Mouse (Mus musculus) erythroblast, adult 5-6 weeks (primary cell): ENCODE measurements around the gene Fahd2a. TPM values are rescaled to one million over a fixed set of nuclear protein-coding genes. Genes with fewer than 3 reads are reported as not detected.

Source experiments
- ATAC-seq: replicated peaks from 2 replicates; pipeline ENCODE4 v1.8.0; 2016; ENCODE audit warnings: moderate number of reproducible peaks, mild to moderate bottlenecking, moderate TSS enrichment, inconsistent platforms; ENCODE audit not compliant: poor library complexity, low FRiP score, severe bottlenecking
- total RNA-seq, 2 experiments: library from RNA; stranded (forward) in 1 of 2; stranded (reverse) in 1 of 2; fragments of 150-400 nt in 1 of 2; fragments of 200-764, 138-1000 nt in 1 of 2; gene quantifications; 2 replicates each; pipeline versions ENCODE4 v1.2.3 to v1.2.4; 2015 to 2017; ENCODE audit warnings: low replicate concordance in 2 of 2

The Fahd2a gene
- total RNA-seq (2015; ENCODE audit: low replicate concordance) (12.7 and 21.1 TPM in 2 replicates), total RNA-seq (2017; ENCODE audit: low replicate concordance) (0.42 TPM in 1 of 2 replicates, not detected in the other)

DNA sequence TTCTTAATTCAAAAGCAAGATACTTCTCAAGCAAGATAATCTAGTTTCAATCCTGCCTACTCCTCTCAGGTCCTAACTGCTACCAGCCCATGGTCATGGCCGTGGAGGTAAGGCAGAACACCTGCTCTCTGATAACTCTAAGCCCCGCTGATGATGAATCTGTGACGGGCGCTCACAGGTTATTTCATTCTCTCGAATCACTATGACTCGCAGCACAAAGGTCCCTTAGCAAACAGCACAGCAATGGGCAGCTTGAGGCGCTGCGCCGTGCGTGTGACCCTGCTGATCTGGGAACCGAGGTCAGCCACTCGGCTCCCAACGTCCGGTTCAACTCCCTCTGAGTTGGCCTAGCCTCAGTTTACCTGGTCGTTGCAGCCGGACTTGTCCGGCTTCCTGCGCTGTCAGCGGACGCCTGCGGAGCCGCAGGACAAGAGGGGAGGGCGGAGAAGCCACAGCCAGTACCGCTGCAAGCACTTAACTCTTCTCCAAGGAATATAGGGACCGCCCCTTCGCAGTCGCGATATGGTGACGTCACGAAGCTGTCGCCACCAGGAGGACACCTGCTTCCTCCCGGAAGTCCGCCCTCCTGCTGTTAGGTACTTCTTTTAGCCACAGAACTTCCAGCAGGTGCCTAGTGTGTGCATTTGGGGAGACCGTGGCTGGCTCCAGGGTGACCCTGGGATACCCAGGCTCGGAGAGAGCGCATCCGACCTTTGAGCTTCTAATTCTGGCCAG, at the start of gene Fahd2a:
Fahd2a (minus strand) TSS at position 511 of the 735 bp plus-strand sequence.
- peak; percentile 96 for ATAC-seq

DNA sequence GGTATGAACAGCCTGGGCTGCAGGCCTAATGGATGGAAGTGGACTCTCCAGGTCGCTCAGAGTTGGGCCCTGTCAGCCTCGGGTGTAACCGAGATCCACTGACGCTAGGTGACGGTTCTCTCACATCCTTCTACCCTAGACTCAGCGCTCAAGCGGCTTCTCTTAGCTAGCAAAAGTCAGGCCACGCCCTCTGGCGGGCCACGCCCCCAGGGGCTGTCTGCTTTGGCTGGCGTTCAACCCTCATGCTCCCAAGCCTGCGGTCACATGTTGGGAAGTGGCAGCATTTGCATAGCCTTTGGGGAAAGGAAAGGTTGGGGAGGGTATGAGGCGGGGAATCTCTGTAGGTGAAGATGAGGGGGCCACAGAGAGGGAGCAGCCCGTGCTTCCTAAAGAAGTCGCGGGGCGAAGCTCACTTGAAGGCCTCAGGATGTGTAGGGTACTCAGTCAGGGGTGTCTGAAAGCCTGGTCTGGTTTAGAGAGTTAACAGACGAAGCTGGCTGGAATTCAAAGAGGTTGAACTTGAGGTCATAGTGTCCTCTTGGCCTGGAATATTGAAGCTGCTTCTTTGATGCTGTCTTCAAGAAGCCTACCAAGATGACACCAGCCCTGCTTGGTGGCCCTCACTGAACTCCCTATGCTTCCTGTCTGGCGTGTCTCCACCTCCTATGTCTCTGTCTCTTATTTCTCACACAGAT, 40.3 kb upstream of the Fahd2a start:
- ATAC-seq: 0 out of 2 replicates have a peak, but pooled peaks have one; percentile 16

GRCm38 (mm10) chr2:127483001-127483400, 38.6 kb upstream of the Fahd2a start:
- no peak for ATAC-seq

DNA sequence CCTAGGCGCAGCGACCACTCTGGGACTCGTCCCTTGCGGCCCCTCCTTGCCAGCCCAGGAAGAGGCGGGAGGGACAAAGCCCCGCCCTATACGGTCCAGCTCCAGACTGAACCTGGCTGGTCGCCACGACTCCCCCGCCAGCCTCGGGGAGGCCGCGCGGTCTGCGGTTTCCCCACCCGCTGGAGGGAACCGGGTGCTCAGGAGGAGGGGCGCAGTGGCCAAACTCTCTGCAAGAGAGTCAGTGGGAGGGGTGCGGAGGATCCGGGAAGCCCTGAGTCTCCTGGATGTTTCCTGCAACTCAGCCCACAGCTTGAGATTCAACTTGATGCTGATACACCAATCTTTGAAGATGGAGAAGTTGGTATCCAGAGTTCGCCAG, 38.2 kb upstream of the Fahd2a start:
- no peak for ATAC-seq

DNA sequence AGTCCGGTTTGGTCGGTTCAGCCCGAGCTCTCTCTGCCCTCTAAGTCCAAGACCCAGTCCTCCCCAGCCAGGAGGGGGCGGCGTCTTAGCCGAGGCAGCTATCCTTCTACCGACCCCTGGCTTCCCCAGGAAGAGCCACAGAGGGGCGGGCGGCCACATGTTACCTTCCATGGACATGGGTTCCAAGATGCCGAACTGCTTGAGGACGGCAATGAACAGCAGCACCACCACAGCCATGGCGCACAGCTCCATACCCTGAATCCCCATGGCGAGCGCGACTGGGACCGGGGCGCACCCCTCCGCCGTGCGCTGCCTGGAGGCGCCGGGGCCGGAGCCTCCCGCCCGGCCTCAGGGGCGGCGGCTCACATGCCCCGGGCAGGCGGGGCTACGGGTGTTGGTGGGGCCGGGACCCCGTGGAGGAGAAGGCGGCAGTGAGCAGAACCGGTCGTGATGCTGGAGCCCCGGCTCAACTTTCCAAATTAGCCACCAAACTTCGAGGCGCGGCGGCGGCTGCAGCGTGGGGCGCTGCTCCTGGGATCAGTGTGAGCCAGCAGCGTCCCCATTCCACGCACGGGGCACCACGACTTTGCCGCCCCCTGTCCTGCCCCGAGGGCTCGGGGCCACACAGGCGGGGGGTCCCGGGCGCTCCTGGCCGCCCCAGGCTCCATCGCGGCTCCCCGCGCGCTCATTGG, 37.6 kb upstream of the Fahd2a start:
- ATAC-seq: no peak

DNA sequence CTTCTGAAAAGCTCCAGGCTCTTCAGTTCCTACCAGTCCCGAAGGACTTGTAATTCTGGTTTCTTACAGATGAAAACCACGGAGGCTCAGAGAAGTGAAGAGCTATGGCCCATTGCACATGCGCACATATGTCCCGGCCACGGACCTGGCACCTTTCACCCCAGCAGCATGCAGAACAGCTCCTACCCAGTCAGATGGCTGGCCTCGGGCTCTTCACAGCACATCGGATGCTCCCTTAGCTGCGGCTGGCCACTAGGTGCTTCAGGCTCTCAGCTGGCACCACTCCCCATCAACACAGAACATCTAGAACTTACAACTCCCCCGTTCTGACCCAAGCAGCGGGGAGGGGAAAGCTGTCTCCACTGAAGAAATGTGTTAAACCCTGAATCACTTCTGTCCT, 35.4 kb upstream of the Fahd2a start:
- no peak for ATAC-seq

DNA sequence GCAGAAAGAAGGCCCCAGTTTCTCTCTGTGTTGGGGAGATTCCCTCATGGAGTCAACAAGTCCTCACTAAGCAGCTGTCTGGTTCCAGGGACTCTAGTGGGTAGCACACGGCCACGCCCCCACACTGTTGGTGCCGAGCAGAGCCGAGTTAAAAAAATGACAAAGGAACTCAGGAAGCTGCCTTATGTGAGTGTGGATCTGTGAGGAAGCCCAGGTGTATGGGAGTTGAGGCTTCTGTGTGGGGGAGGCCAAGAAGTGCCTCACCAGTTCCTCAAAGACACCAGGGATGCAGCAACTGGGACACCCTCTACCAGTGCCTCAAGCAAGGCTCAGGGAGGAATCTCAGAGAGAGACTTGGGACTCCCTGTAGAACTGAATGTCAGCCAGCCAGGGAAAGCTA, 34.8 kb upstream of the Fahd2a start:
- no peak for ATAC-seq

DNA sequence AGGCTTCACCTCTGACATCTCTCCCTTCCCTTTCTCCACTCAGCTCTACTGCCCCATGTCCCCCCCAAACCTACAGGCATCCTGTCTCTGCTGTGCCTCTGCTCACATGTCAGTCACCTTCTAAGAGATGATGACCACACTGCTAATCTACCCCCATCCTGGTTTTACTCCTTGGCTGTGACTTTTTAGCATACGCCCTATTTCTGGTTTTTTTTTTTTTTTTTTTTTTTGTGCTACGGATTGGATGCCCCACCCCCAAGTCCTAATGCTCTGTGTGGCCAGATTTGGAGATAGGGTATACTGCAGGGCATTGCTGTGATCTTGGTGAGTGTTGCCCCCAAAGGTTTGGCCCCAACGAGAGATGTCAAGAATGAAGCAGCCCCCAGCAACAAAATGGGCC, 27.9 kb upstream of the Fahd2a start:
- no peak for ATAC-seq

DNA sequence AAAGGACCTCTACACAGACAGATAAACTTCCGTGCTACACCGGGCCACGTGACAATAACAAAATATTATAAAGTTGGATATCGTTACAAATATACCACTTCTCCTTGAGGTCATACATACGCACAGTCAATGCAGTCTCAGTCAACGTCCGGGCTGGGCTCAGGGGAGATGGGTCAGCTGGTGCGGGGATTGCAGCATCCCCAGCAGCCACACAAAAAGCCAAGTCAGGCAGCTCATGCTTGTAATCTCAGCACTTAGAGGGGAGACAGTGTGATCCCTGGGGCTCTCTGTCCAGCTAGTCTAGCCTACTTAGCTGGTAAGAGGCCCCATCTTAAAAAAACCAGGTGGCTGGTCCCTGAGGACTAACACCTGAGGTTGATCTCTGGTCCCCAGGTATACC, 26.9 kb upstream of the Fahd2a start:
- no peak for ATAC-seq

GRCm38 (mm10) chr2:127470661-127471060, 26.3 kb upstream of the Fahd2a start:
- no peak for ATAC-seq

DNA sequence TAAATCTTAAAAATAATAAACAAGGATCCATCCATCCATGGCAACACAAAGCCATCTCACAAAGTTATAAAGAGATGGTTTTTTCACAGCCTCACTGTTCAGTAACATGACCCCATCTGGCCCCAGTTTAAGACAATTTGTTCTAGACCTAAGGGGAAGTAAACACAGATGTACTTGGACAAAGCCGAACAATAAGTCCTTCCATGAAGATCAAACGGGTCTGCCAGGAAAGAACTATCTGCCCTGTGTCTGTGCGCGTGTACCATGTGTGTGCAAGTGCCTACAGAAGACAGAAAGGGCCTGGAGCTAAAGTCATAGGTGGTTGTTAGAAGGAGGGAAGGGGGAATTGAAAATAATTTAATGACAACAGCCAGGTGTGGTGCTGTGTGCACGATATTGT, 25.8 kb upstream of the Fahd2a start:
- ATAC-seq: no peak

GRCm38 (mm10) chr2:127462314-127462713, 17.9 kb upstream of the Fahd2a start:
- ATAC-seq: peak; percentile 58; the same call in 1 of the 2 replicates

GRCm38 (mm10) chr2:127461351-127461750, 17.0 kb upstream of the Fahd2a start:
- ATAC-seq: no peak

GRCm38 (mm10) chr2:127459341-127459740, 15.0 kb upstream of the Fahd2a start:
- no peak for ATAC-seq

GRCm38 (mm10) chr2:127453764-127454163, 9.4 kb upstream of the Fahd2a start:
- peak; percentile 71 for ATAC-seq

GRCm38 (mm10) chr2:127453141-127453540, 8.8 kb upstream of the Fahd2a start:
- ATAC-seq: no peak

- no peak for ATAC-seq
These were observed 7.4 kb upstream of the Fahd2a start for GRCm38 (mm10) chr2:127451748-127452147.

- ATAC-seq: no peak
These were observed 5.3 kb upstream of the Fahd2a start for GRCm38 (mm10) chr2:127449691-127450090.

DNA sequence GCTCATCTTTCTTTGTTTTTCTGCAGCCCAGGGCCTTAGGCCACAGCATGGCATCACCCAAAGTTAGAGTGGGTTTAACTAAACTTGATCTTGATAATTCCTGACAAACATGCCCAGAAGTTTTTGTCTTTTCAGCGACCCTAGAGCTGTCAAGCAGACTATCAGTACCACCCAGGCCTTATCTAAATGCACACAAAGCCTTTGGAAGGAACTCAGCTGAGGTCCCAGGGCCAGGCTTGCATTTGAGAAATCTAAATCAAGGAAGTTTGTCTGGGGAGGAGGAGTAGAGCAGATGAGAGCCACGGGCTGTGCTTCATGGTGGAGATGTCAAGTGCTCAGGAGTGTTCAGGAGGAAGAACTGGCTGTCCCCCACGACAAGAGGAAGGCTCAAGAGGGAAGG, 2.5 kb upstream of the Fahd2a start:
- no peak for ATAC-seq

- ATAC-seq: no peak
These were observed 6.7 kb downstream of the Fahd2a start for GRCm38 (mm10) chr2:127437697-127438096.

DNA sequence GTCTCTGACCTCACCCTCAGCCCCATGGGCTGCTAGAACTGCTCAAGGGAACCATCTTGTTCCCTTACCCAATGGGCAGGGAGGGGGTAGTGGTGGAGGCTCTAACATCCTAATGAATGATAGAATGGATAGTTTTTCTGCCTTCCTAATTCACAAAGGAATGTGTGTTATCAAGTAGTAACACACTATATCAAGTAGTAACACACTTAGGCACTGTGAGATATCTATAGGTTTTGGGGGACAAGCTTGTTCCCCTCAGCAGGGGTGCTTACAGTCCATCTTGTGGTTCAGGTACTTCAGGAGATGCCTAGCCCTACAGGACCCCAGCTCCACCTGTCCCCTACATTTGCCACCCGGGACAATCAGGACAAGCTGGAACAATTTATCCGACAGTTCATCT, 8.8 kb downstream of the Fahd2a start:
- ATAC-seq: no peak
